Mouse (Mus musculus): ENCODE results near the gene Ets2. TPM values are rescaled to one million over a fixed set of nuclear protein-coding genes. Genes with fewer than 3 reads are reported as not detected.

Ets2 gene
- total RNA-seq (2018; cell fraction: chromatin; rRNA removed) = 100 to 1,000 TPM in 15 of 26 experiments, 10 to 100 TPM in 11; 14.0 to 247 (median 110) TPM
- 100 to 1,000 TPM in 2 of 26 experiments, 10 to 100 TPM in 22, 1 to 10 TPM in 2; 8.8 to 119 (median 25.7) TPM for total RNA-seq (2018; cell fraction: cytosol; rRNA removed)
- 100 to 1,000 TPM in 11 of 26 experiments, 10 to 100 TPM in 14, 1 to 10 TPM in 1; 8.5 to 226 (median 82.6) TPM for total RNA-seq (2018; cell fraction: nucleus; rRNA removed)
- 9.6 to 50.9 TPM (median 13.2 TPM) in 3 replicates for polyA plus RNA-seq (2018)

DNA sequence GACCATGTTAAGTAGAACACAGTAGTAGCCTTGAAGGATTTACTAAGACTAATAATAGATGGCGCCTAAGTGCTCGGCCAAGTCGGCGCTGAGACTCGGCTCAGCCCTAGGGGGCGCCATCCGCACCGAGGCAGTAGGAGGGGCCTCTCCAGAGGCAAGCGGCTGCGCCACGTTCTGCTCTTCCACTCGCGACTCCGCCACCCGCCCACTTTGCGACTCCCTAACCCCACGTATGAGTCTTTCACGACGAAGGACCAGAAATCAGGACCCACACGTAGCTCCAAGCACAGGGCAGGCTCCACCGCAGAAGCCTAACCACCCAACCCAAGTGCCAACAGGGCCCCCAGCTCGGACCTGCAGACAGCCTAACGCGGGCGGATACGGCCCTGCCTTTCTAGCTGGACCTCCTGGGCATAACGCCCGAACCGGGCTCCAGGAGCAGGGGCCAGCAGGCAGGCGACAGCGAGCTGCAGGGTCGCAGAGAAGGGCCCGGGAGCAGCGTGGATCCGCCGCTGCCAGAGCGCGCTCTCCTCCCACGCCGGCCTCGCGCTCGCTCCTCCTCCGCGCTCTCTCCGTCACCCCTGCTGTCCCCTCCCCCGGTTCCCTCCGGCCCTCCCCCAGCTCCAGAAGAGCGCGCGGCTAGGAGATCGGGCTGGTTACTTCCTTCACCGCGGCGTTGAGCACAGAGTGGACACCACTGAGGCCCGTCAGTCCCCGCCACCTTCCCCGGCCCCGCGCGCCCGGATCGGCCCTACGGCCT lies at the start of gene Ets2:
Gene Ets2 (plus strand): TSS at position 274 of the 760 bp plus-strand sequence.
- Histone ChIP-seq H3K4me3 (ENCODE audit: inconsistent target) (peak within 1 kb of the TSS; percentile 86), H3K79me2 (ENCODE audit: inconsistent target) (peaks cover 44% of the 10 kb centered on the region), H3K27ac (peak within 1 kb of the TSS; percentile 64), H3K36me3 (ENCODE audit: inconsistent target) (no peaks in the 10 kb centered on the region)
- WGBS (ENCODE audit: missing documents) = under 1% methylated on average over 59 of the region's 64 CpGs

DNA sequence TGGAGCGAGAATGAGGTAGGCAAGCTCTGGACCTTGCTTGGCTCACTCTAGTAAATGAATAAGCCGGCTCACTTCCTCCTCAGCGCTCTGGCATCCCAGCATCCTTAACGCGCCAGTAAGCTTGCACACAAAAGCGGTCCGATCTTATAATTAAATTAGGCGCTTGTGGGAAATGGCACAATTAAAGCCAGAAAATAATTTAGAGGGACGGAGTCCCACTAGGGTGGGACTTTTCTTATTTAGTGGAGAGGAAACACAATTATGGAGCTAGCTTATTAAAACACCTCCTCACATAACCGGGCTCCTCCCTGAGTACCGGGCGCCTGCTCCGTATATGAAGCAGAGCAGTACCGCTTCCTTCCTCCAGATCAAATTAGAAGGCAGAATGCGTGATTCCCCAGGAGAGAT lies 47.7 kb upstream of the Ets2 start:
- H3K27ac ChIP-seq = no peak overlapping the region
- H3K36me3 ChIP-seq (ENCODE audit: inconsistent target) = no peaks in the 10 kb centered on the region
- 93% methylated on average over 15 of the region's 15 CpGs for WGBS (ENCODE audit: missing documents)
- H3K4me3 ChIP-seq (ENCODE audit: inconsistent target) = no peak overlapping the region
- H3K79me2 ChIP-seq (ENCODE audit: inconsistent target) = no peaks in the 10 kb centered on the region

- H3K27ac ChIP-seq = no peak overlapping the region
- no peaks in the 10 kb centered on the region for H3K36me3 ChIP-seq (ENCODE audit: inconsistent target)
- 94% methylated on average over 4 of the region's 4 CpGs for WGBS (ENCODE audit: missing documents)
- H3K4me3 ChIP-seq (ENCODE audit: inconsistent target) = no peak overlapping the region
- H3K79me2 ChIP-seq (ENCODE audit: inconsistent target) = no peaks in the 10 kb centered on the region
These were observed 45.3 kb upstream of the Ets2 start for GRCm38 (mm10) chr16:95656535-95656934.

DNA sequence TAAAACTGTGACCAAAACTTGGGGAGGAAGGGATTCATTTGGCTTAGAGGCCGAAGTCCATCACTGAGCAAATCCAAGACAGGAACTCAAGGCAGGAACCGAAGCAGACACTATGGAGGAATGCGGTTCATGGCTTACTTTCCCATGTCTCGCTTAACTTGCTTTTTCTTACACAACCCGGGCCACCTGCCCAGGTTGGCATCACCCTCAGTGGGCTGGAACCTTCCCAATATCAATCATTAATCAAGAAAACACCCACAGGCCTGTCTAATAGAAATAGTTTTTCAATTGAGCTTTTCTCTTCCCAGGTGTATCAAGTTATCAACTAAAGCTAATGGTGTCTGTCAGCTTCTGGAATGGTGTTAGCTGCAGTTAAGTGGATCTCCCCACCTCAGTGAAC lies 44.7 kb upstream of the Ets2 start:
- Histone ChIP-seq H3K36me3 (ENCODE audit: inconsistent target) (no peaks in the 10 kb centered on the region), H3K79me2 (ENCODE audit: inconsistent target) (no peaks in the 10 kb centered on the region), H3K4me3 (ENCODE audit: inconsistent target) (no peak overlapping the region), H3K27ac (no peak overlapping the region)
- 100% methylated on average over 3 of the region's 5 CpGs for WGBS (ENCODE audit: missing documents)

GRCm38 (mm10) chr16:95657756-95658155 lies 44.1 kb upstream of the Ets2 start:
- H3K79me2 ChIP-seq (ENCODE audit: inconsistent target) = no peaks in the 10 kb centered on the region
- no peak overlapping the region for H3K27ac ChIP-seq
- H3K4me3 ChIP-seq (ENCODE audit: inconsistent target) = no peak overlapping the region
- WGBS (ENCODE audit: missing documents) = 92% methylated on average over 5 of the region's 5 CpGs
- H3K36me3 ChIP-seq (ENCODE audit: inconsistent target) = no peaks in the 10 kb centered on the region

DNA sequence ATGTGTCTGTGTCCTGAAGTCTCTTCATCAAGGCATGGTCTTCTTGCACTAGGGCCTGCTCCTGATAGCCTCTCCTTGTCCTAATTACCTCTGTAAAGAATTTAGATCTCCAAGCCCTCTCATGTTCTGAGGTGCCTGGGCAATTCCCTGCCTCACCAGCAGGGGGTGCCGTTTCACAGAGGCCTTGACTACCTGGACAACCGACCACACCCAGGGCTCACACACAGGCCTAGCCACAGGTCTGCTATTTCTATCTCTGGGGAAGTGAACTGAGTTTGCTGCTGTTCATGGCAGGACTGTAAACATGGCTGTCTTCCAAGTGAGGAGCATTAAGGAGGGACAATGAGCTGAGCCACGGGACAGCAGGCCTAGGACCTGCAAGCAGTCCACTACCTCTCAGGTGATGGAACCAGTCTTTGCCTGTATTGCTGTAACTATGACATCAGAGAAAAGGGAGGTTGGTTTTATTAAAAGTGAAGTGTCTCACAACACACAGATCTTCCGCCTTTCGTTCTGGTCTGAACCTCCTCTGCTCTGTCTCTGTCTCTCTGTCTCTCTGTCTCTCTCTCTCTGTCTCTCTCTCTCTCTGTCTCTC lies 42.9 kb upstream of the Ets2 start:
- no peaks in the 10 kb centered on the region for H3K36me3 ChIP-seq (ENCODE audit: inconsistent target)
- 57% methylated on average over 5 of the region's 5 CpGs for WGBS (ENCODE audit: missing documents)
- H3K79me2 ChIP-seq (ENCODE audit: inconsistent target) = no peaks in the 10 kb centered on the region
- no peak overlapping the region for H3K4me3 ChIP-seq (ENCODE audit: inconsistent target)
- H3K27ac ChIP-seq = no peak overlapping the region

- no peak overlapping the region for H3K27ac ChIP-seq
- WGBS (ENCODE audit: missing documents) = 61% methylated on average over 19 of the region's 19 CpGs
These were observed 42.4 kb upstream of the Ets2 start for GRCm38 (mm10) chr16:95659461-95659860.

GRCm38 (mm10) chr16:95660909-95661308 lies 41.0 kb upstream of the Ets2 start:
- no peak overlapping the region for H3K4me3 ChIP-seq (ENCODE audit: inconsistent target)
- H3K36me3 ChIP-seq (ENCODE audit: inconsistent target) = no peaks in the 10 kb centered on the region
- H3K79me2 ChIP-seq (ENCODE audit: inconsistent target) = no peaks in the 10 kb centered on the region
- WGBS (ENCODE audit: missing documents) = 90% methylated on average over 5 of the region's 5 CpGs
- H3K27ac ChIP-seq = no peak overlapping the region

More at GRCm38 (mm10) chr16:95659461-95659860, 42.4 kb upstream of the Ets2 start:
- no peaks in the 10 kb centered on the region for H3K36me3 ChIP-seq (ENCODE audit: inconsistent target)
- H3K79me2 ChIP-seq (ENCODE audit: inconsistent target) = no peaks in the 10 kb centered on the region
- no peak overlapping the region for H3K4me3 ChIP-seq (ENCODE audit: inconsistent target)

DNA sequence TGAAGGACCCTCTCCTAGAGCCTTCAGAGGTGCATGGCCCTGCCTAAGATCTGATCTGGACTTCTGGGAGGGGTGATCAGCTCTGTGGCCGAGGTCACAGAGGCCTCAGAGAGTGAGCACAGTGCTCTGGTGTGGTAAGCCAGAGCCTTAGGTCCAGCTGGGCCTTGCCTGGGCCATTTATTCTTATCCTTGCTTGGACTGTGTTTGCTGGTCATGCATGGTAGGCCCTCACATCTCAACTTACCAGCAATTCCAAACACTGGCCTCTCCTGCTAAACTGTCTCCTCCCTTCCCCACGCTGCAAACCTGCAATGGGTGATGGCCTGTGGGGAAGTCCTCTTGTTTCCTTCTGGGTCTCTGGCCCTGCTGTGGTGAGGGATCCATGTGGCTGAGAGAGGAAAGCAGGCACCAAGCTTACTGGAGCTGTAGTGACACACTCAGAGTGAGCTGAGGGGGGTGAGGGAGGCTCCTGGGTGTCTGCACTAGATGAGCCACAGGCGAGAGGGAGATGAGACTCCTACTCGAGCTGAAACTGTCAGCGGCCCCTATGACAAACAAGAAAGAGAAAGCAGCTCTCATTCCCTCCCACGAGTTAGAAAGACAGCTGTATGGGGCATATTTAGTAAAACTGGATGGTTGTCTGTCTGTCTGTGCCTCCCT lies 36.3 kb upstream of the Ets2 start:
- 87% methylated on average over 6 of the region's 6 CpGs for WGBS (ENCODE audit: missing documents)
- H3K27ac ChIP-seq = no peak overlapping the region

GRCm38 (mm10) chr16:95666288-95666687 lies 35.6 kb upstream of the Ets2 start:
- no peaks in the 10 kb centered on the region for H3K79me2 ChIP-seq (ENCODE audit: inconsistent target)
- no peak overlapping the region for H3K4me3 ChIP-seq (ENCODE audit: inconsistent target)
- WGBS (ENCODE audit: missing documents) = 95% methylated on average over 10 of the region's 10 CpGs
- H3K27ac ChIP-seq = no peak overlapping the region
- no peaks in the 10 kb centered on the region for H3K36me3 ChIP-seq (ENCODE audit: inconsistent target)

More for the DNA sequence above, 36.3 kb upstream of the Ets2 start:
- no peaks in the 10 kb centered on the region for H3K36me3 ChIP-seq (ENCODE audit: inconsistent target)
- no peak overlapping the region for H3K4me3 ChIP-seq (ENCODE audit: inconsistent target)
- H3K79me2 ChIP-seq (ENCODE audit: inconsistent target) = no peaks in the 10 kb centered on the region

DNA sequence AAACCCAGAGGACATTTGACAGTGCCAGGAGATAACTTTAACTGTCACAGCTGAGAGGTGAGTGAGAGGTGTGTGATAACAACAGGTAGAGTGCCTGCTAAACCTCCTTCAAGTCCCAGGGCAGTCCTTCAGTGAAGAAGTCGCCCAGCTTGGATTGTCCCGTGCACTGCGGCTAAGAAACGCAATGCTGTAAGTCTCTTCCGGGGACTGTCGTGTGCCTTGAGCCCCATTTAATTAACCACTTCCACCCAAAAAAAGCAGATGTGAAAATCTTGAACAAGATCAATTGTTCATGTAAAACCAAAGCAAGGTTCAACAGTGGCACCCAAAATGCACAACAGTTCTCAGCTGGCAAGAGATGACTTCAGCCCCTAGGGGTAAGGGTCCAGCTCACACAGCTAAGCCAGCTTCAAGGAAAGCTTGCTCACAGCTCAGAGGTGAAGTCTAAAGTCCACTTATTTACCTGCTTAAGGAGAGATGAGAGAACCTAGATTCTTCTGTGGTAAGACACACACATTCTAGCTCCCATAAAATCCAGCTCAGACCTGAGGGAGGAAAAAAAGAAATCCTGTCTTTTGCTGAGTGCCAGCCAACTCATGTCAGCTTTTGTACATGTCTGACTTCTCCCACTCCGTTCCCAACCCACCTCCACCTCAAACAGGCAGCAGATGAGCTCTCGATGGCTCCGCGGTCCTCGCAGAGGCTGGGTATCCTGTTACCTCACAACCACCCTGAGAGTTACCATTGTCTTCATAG lies 34.3 kb upstream of the Ets2 start:
- Histone ChIP-seq H3K79me2 (ENCODE audit: inconsistent target) (no peaks in the 10 kb centered on the region), H3K27ac (no peak overlapping the region), H3K4me3 (ENCODE audit: inconsistent target) (no peak overlapping the region), H3K36me3 (ENCODE audit: inconsistent target) (no peaks in the 10 kb centered on the region)
- WGBS (ENCODE audit: missing documents) = 72% methylated on average over 11 of the region's 11 CpGs

GRCm38 (mm10) chr16:95668151-95668993 lies 33.5 kb upstream of the Ets2 start:
- no peaks in the 10 kb centered on the region for H3K79me2 ChIP-seq (ENCODE audit: inconsistent target)
- WGBS (ENCODE audit: missing documents) = 93% methylated on average over 19 of the region's 19 CpGs
- no peak overlapping the region for H3K4me3 ChIP-seq (ENCODE audit: inconsistent target)
- no peak overlapping the region for H3K27ac ChIP-seq
- H3K36me3 ChIP-seq (ENCODE audit: inconsistent target) = no peaks in the 10 kb centered on the region

- Histone ChIP-seq H3K36me3 (ENCODE audit: inconsistent target) (no peaks in the 10 kb centered on the region), H3K27ac (no peak overlapping the region), H3K4me3 (ENCODE audit: inconsistent target) (no peak overlapping the region; the same call in 1 of the 2 replicates), H3K79me2 (ENCODE audit: inconsistent target) (no peaks in the 10 kb centered on the region)
- WGBS (ENCODE audit: missing documents) = 31% methylated on average over 5 of the region's 5 CpGs
These were observed 27.4 kb upstream of the Ets2 start for GRCm38 (mm10) chr16:95674452-95674921.

Data from macrophage (primary cell).